Mouse (Mus musculus): ENCODE results near the gene E430018J23Rik. TPM values are rescaled to one million over a fixed set of nuclear protein-coding genes. Genes with fewer than 3 reads are reported as not detected.
"Not testable (repeated sequence)": the region's sequence is repeated elsewhere in the genome, so short reads cannot be mapped to it uniquely, and the experiment has no call there.

The E430018J23Rik gene
- total and polyA plus RNA-seq, 3 experiments = 2.1 to 2.5 TPM; not detected in 1

- Histone ChIP-seq H3K36me3 (ENCODE audit: control insufficient read depth in 1 of 2, insufficient read depth in 2 of 2, low read length in 2 of 2) (peaks cover 0 to 8% of the 10 kb centered on the region in 2 experiments; a peak in 2 of 4 replicates), H3K79me2 (ENCODE audit: control insufficient read depth, insufficient read depth, low read length, poor library complexity) (peaks cover 3% of the 10 kb centered on the region; the same call in 1 of the 2 replicates), H3K27me3 (ENCODE audit: control insufficient read depth in 1 of 2, insufficient read depth in 2 of 2, low read length in 2 of 2) (no peaks in the 10 kb centered on the region), H3K9me3 (replicated peaks; ENCODE audit: insufficient read depth, low read length) (no peaks in the 10 kb centered on the region), H3K27ac (ENCODE audit: control insufficient read depth, low read depth, low read length) (no peak overlapping the region), H3K9ac (ENCODE audit: control insufficient read depth, low read depth, low read length, poor library complexity, severe bottlenecking) (no peak overlapping the region), H3K4me3 (ENCODE audit: control insufficient read depth in 1 of 2, insufficient read depth in 1 of 2, low read depth in 2 of 2, low read length in 2 of 2) (no peak overlapping the region), H3K4me1 (ENCODE audit: control insufficient read depth in 1 of 2, insufficient read depth in 2 of 2, low read length in 2 of 2) (peaks cover 5 to 18% of the 10 kb centered on the region in 2 experiments; a peak in 3 of 4 replicates)
- no peak for DNase-seq (ENCODE audit: low read depth, low spot score)
- TF ChIP-seq MEF2A (IDR thresholded peaks at IDR 0.05; ENCODE audit: extremely low read depth, insufficient replicate concordance, low read depth, low read length, poor library complexity, severe bottlenecking) = no peak
- no peak for TF ChIP-seq CHD2 (IDR thresholded peaks at IDR 0.05; ENCODE audit: low read length)
- no peak for TF ChIP-seq E2F4 (IDR thresholded peaks at IDR 0.05; ENCODE audit: borderline replicate concordance, low read depth, low read length)
Measured at GRCm38 (mm10) chr7:127391538-127391937, 1.9 kb downstream of the E430018J23Rik start.

GRCm38 (mm10) chr7:127390306-127390705 lies 3.1 kb downstream of the E430018J23Rik start:
- Histone ChIP-seq H3K9me3 (replicated peaks; ENCODE audit: insufficient read depth, low read length) (no peaks in the 10 kb centered on the region), H3K27ac (ENCODE audit: control insufficient read depth, low read depth, low read length) (no peak overlapping the region), H3K27me3 (ENCODE audit: control insufficient read depth in 1 of 2, insufficient read depth in 2 of 2, low read length in 2 of 2) (no peaks in the 10 kb centered on the region), H3K9ac (ENCODE audit: control insufficient read depth, low read depth, low read length, poor library complexity, severe bottlenecking) (no peak overlapping the region), H3K4me1 (ENCODE audit: control insufficient read depth in 1 of 2, insufficient read depth in 2 of 2, low read length in 2 of 2) (peaks cover 5 to 18% of the 10 kb centered on the region in 2 experiments; a peak in 3 of 4 replicates), H3K36me3 (ENCODE audit: control insufficient read depth in 1 of 2, insufficient read depth in 2 of 2, low read length in 2 of 2) (peaks cover 0 to 8% of the 10 kb centered on the region in 2 experiments; a peak in 2 of 4 replicates), H3K4me3 (ENCODE audit: control insufficient read depth in 1 of 2, insufficient read depth in 1 of 2, low read depth in 2 of 2, low read length in 2 of 2) (no peak overlapping the region), H3K79me2 (ENCODE audit: control insufficient read depth, insufficient read depth, low read length, poor library complexity) (peaks cover 6% of the 10 kb centered on the region; the same call in 1 of the 2 replicates)
- DNase-seq (ENCODE audit: low read depth, low spot score) = no peak
- TF ChIP-seq NELFE (IDR thresholded peaks at IDR 0.05; ENCODE audit: low read depth, low read length) (no peak), ZNF384 (IDR thresholded peaks at IDR 0.05; ENCODE audit: low read depth, low read length) (no peak), CHD1 (IDR thresholded peaks at IDR 0.05; ENCODE audit: low read depth, low read length) (no peak), POLR2AphosphoS2 (IDR thresholded peaks at IDR 0.05; ENCODE audit: low read length) (no peak), RCOR1 (IDR thresholded peaks at IDR 0.05; ENCODE audit: low read depth, low read length) (no peak), JUND (IDR thresholded peaks at IDR 0.05; ENCODE audit: low read depth, low read length) (no peak), SIN3A (IDR thresholded peaks at IDR 0.05; ENCODE audit: low read length) (no peak), MEF2A (IDR thresholded peaks at IDR 0.05; ENCODE audit: extremely low read depth, insufficient replicate concordance, low read depth, low read length, poor library complexity, severe bottlenecking) (no peak), USF1 (IDR thresholded peaks at IDR 0.05; ENCODE audit: low read depth, low read length) (no peak), TCF12 (IDR thresholded peaks at IDR 0.05; ENCODE audit: low read depth, low read length) (no peak), RAD21 (IDR thresholded peaks at IDR 0.05; ENCODE audit: low read depth, low read length) (no peak), CHD2 (IDR thresholded peaks at IDR 0.05; ENCODE audit: low read length) (no peak), BHLHE40 (IDR thresholded peaks at IDR 0.05; ENCODE audit: borderline replicate concordance, low read depth, low read length) (no peak), ZC3H11A (IDR thresholded peaks at IDR 0.05; ENCODE audit: low read depth, low read length) (no peak), MAZ (IDR thresholded peaks at IDR 0.05; ENCODE audit: low read depth, low read length) (no peak), TAL1 (IDR thresholded peaks at IDR 0.05; ENCODE audit: low read length) (no peak), MYB (IDR thresholded peaks at IDR 0.05; ENCODE audit: low read depth, low read length) (no peak), ETS1 (IDR thresholded peaks at IDR 0.05; ENCODE audit: low read depth, low read length) (no peak)

GRCm38 (mm10) chr7:127388201-127388600 lies 5.2 kb downstream of the E430018J23Rik start:
- H3K4me3 ChIP-seq (ENCODE audit: control insufficient read depth in 1 of 2, insufficient read depth in 1 of 2, low read depth in 2 of 2, low read length in 2 of 2); H3K9ac ChIP-seq (ENCODE audit: control insufficient read depth, low read depth, low read length, poor library complexity, severe bottlenecking); H3K27me3 ChIP-seq (ENCODE audit: control insufficient read depth in 1 of 2, insufficient read depth in 2 of 2, low read length in 2 of 2); H3K4me1 ChIP-seq (ENCODE audit: control insufficient read depth in 1 of 2, insufficient read depth in 2 of 2, low read length in 2 of 2); H3K27ac ChIP-seq (ENCODE audit: control insufficient read depth, low read depth, low read length); DNase-seq (ENCODE audit: low read depth, low spot score); H3K9me3 ChIP-seq (replicated peaks; ENCODE audit: insufficient read depth, low read length); H3K36me3 ChIP-seq (ENCODE audit: control insufficient read depth in 1 of 2, insufficient read depth in 2 of 2, low read length in 2 of 2); H3K79me2 ChIP-seq (ENCODE audit: control insufficient read depth, insufficient read depth, low read length, poor library complexity): not testable (repeated sequence)
